Mouse (Mus musculus) midbrain, embryonic 16.5 days (tissue): ENCODE measurements at regions not wholly inside any gene's neighbourhood (a gene's known extent, or its start where the extent isn't known, plus 50 kb on each side); places are given as distances from the start of the nearest gene placed in this dataset.

Experiments
- ATAC-seq: fragments of 200-750 bp; cut with Nextera tagmentation; 2 replicates; pipeline ENCODE4 v1.8.0; 2017; ENCODE audit warnings: moderate TSS enrichment
- H3K27ac ChIP-seq: fragments of 300-500 bp; sonication (generic); 2 replicates; pipeline ENCODE4 v1.5.1; 2014; ENCODE audit warnings: mild to moderate bottlenecking, low read length, mixed read lengths
- H3K27me3 ChIP-seq: fragments of 300-500 bp; sonication (generic); 2 replicates; pipeline ENCODE4 v1.6.1; 2014; ENCODE audit warnings: low read depth, low read length, mixed read lengths; ENCODE audit not compliant: control insufficient read depth, insufficient read depth
- H3K36me3 ChIP-seq: fragments of 300-500 bp; sonication (generic); 2 replicates; pipeline ENCODE4 v1.6.1; 2014; ENCODE audit warnings: mild to moderate bottlenecking, low read length, moderate library complexity, mixed read lengths; ENCODE audit not compliant: control insufficient read depth, insufficient read depth
- H3K4me1 ChIP-seq: fragments of 300-500 bp; sonication (generic); 2 replicates; pipeline ENCODE4 v1.6.1; 2014; ENCODE audit warnings: mild to moderate bottlenecking, low read length, mixed read lengths; ENCODE audit not compliant: control insufficient read depth, insufficient read depth
- H3K4me2 ChIP-seq: fragments of 300-500 bp; sonication (generic); 2 replicates; pipeline ENCODE4 v1.6.1; 2014; ENCODE audit warnings: mild to moderate bottlenecking, low read length, mixed read lengths
- H3K4me3 ChIP-seq: fragments of 300-500 bp; sonication (generic); 2 replicates; pipeline ENCODE4 v1.5.1; 2014; ENCODE audit warnings: low read depth, mild to moderate bottlenecking, low read length, moderate library complexity, mixed read lengths
- H3K9ac ChIP-seq: fragments of 300-500 bp; sonication (generic); 2 replicates; pipeline ENCODE4 v1.6.1; 2014; ENCODE audit warnings: low read depth, low read length, mixed read lengths
- H3K9me3 ChIP-seq: fragments of 300-500 bp; sonication (generic); replicated peaks from 2 replicates; pipeline ENCODE4 v1.6.1; 2014; ENCODE audit warnings: mild to moderate bottlenecking, low read length, mixed read lengths; ENCODE audit not compliant: control insufficient read depth, poor library complexity, severe bottlenecking
- WGBS: fragments of 180-500 bp; shearing (Covaris S2); extraction: QIAGEN DNeasy Blood & Tissue Kit; methylation state at CpG from one replicate; pipeline ENCODE4 v1.1.7; 2014; 5-methylcytosine and 5-hydroxymethylcytosine counted together

DNA sequence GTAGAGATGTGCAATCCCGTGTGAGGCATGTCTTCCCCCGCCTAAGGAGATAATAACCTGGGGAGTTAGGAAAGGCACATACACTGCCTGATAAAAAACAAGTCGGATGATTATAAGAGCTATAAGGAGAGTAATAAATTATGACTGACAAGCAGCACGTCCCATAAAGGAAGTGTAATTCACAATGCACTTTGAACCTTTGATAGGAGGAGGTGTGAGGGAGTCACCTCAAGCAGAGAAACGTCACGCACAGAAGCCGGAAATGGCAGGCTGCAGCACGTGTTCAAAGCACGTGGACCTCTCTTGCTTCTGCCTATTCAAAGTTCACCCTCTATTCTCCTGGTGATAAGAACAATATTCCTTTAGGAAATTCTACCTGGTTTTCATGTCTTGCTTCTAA lies 154.4 kb upstream of the Dyrk2 start:
- ATAC-seq, result no peak
- Histone ChIP-seq H3K9ac (no peak overlapping the region), H3K27ac (no peak overlapping the region), H3K9me3 (no peaks in the 10 kb centered on the region), H3K4me1 (no peaks in the 10 kb centered on the region), H3K36me3 (no peaks in the 10 kb centered on the region), H3K4me2 (no peak overlapping the region), H3K27me3 (no peaks in the 10 kb centered on the region), H3K4me3 (no peak overlapping the region)
- 71% methylated on average over 9 of the region's 9 CpGs for WGBS

DNA sequence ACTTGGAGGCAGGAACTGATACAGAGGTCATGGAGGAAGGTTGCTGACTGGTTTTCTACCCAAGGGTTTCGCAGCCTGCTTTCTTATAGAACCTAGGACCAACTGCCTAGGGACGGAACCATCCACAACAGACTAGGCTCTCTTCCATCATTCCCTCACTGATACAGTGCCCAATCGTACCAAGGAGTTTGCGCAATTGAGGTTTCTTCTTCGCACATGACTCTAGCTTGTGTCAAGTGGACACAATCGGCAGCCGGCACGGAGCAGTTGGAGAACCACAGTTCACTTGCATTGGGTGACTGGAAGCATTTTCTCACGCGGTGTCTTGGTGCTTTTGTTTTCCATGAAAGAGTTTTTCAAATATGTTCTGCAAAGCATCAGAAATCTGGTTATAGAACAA lies 149.1 kb upstream of the Dyrk2 start:
- Histone ChIP-seq H3K36me3 (no peaks in the 10 kb centered on the region), H3K9ac (no peak overlapping the region), H3K4me3 (no peak overlapping the region), H3K27ac (no peak overlapping the region), H3K4me2 (no peak overlapping the region), H3K27me3 (no peaks in the 10 kb centered on the region), H3K9me3 (no peaks in the 10 kb centered on the region), H3K4me1 (no peaks in the 10 kb centered on the region)
- no peak for ATAC-seq
- WGBS, result 92% methylated on average over 10 of the region's 10 CpGs

DNA sequence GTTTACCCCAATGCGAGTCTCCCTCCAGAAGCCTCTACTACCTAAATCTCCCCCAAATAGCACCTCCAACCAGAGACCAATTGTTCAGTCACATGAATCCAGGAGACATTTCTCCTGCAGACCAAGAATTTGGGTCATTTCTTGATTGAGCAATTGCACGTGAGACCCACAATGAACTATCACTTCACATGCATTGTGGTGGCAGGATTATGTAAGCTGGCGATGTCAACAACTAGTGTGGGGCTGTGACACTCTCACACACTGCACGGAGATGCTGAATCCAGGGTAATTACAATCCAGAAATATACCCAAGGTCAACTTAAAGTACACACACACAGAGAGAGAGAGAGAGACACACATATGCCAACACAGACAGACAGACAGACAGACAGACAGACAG lies 148.5 kb upstream of the Dyrk2 start:
- ATAC-seq, result no peak
- Histone ChIP-seq H3K36me3 (no peaks in the 10 kb centered on the region), H3K27ac (no peak overlapping the region), H3K4me3 (no peak overlapping the region), H3K27me3 (no peaks in the 10 kb centered on the region), H3K4me2 (no peak overlapping the region), H3K9me3 (no peaks in the 10 kb centered on the region), H3K9ac (no peak overlapping the region), H3K4me1 (no peaks in the 10 kb centered on the region)
- 91% methylated on average over 4 of the region's 4 CpGs for WGBS

DNA sequence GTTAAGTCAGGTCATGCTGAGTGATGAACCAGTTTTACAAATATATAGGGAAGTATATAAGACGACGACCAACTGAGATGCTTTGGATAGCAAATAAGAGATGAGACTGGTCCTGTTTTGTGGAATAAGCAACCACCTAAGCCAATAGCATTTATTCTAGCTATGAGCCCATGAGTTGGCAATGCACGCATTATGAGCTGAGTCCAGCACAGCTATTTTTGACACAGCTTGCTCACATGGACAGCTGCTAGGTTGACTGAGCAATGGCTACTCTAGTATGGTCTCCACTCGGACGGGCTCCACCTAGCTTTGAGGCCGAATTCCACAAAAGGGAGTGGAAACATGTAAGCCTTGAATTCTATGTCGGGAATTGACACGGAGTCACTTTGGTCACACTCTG lies 146.1 kb upstream of the Dyrk2 start:
- H3K4me2 ChIP-seq, result no peak overlapping the region
- no peak overlapping the region for H3K4me3 ChIP-seq
- H3K27me3 ChIP-seq, result no peaks in the 10 kb centered on the region
- H3K27ac ChIP-seq, result no peak overlapping the region
- H3K36me3 ChIP-seq, result no peaks in the 10 kb centered on the region
- no peaks in the 10 kb centered on the region for H3K4me1 ChIP-seq
- no peaks in the 10 kb centered on the region for H3K9me3 ChIP-seq
- no peak overlapping the region for H3K9ac ChIP-seq
- 89% methylated on average over 8 of the region's 8 CpGs for WGBS
- no peak for ATAC-seq

DNA sequence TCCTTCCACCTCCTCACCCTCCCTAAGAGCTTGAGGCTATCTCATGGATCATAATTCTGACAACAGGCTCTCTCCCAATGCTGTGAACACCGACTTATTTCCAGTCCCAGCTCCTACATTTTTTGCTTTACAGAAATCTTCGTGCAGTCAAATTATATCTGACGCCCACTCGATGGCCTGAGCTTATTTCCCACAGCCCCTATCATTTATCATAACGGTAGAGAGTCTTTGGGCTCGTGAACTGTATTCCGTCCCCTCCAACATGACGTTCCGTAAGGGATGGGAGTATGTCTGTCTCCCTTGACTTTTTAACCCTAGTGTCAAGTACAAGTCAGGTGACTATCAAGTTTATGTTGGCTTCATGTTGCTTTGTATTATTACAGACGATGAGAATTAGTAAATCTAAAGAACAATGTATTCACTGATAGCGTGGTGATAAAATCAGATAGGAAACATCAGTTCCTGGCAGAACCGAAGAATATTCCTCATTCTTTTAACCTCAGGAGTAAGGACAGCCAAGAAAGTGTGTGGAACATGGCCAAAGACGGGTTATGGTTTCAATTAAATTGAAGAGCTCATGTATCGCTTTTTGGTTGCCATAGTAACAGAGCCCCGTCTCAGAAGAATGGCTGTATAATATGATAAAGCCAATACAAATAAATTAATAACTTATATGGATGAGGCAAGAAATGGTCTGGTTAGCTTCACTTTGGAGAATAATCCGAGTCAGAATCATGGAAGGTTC lies 145.5 kb upstream of the Dyrk2 start:
- H3K4me1 ChIP-seq, result no peaks in the 10 kb centered on the region
- H3K9me3 ChIP-seq, result no peaks in the 10 kb centered on the region
- no peak overlapping the region for H3K9ac ChIP-seq
- H3K27ac ChIP-seq, result no peak overlapping the region
- H3K36me3 ChIP-seq, result no peaks in the 10 kb centered on the region
- ATAC-seq, result no peak
- WGBS, result 78% methylated on average over 16 of the region's 16 CpGs
- H3K4me2 ChIP-seq, result no peak overlapping the region
- H3K4me3 ChIP-seq, result no peak overlapping the region
- no peaks in the 10 kb centered on the region for H3K27me3 ChIP-seq

DNA sequence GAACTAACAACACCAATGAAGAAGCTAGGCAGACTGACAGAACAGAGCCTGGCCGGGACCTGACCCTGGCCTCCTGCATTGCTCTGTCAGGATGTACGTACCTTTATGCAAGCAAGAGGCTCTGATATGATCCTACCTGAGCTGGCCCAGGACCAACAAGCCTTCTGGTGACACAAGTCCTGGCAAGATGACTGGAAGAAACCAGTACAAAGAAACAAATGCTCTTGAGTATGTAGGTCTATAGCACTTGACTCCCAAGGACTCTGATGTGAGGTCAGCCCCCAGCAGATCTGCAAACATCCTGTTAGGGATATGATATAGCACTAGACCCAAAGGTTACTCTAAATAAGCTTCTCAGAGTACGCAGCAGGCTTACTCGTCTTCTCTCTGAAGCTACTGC lies 144.7 kb upstream of the Dyrk2 start:
- Histone ChIP-seq H3K27ac (no peak overlapping the region), H3K9ac (no peak overlapping the region), H3K36me3 (no peaks in the 10 kb centered on the region), H3K9me3 (no peaks in the 10 kb centered on the region), H3K27me3 (no peaks in the 10 kb centered on the region), H3K4me1 (no peaks in the 10 kb centered on the region), H3K4me2 (no peak overlapping the region), H3K4me3 (no peak overlapping the region)
- 90% methylated on average over 4 of the region's 4 CpGs for WGBS
- no peak for ATAC-seq

DNA sequence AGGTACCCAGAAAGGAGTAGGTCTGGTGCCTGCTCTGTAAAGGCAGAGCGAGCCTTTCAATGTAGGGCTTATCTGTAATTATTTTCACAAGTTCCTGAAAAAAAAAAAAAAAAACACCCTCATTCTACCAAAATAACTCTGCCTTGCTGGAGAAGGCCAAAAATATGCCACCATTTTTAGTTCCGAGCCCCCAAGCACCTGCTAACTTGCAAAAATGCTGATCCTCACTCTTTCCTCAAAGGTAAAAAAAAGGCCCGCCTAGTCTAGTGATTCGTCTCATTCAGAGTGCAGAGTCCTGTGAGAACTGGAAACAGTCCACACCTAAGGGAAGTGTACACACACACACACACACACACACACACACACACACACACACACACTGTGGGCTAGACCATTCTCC lies 143.7 kb upstream of the Dyrk2 start:
- no peaks in the 10 kb centered on the region for H3K36me3 ChIP-seq
- WGBS, result 78% methylated on average over 4 of the region's 4 CpGs
- H3K4me1 ChIP-seq, result no peaks in the 10 kb centered on the region
- H3K4me3 ChIP-seq, result no peak overlapping the region
- no peaks in the 10 kb centered on the region for H3K9me3 ChIP-seq
- H3K9ac ChIP-seq, result no peak overlapping the region
- no peaks in the 10 kb centered on the region for H3K27me3 ChIP-seq
- H3K27ac ChIP-seq, result no peak overlapping the region
- no peak overlapping the region for H3K4me2 ChIP-seq
- no peak for ATAC-seq

DNA sequence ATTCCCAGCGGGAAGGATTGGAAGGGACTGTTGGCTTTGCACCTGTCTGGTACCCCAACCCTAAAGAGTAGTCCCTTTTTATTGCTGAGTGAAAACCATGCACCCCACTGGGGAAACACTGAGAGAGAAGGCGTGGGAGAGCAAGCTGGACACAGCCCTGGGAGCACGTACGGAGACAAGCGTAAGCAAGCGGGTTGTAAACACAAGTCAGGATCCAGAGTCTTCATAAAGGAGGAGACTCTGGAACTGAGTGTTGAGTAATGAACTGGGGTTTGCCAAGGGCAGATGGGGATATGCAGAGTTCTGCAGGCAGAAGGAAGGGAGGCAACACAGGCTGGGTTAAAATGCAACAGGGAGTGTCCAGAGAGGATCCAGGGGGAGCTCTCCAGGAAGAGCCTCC lies 141.5 kb upstream of the Dyrk2 start:
- H3K9me3 ChIP-seq, result no peaks in the 10 kb centered on the region
- 82% methylated on average over 6 of the region's 6 CpGs for WGBS

DNA sequence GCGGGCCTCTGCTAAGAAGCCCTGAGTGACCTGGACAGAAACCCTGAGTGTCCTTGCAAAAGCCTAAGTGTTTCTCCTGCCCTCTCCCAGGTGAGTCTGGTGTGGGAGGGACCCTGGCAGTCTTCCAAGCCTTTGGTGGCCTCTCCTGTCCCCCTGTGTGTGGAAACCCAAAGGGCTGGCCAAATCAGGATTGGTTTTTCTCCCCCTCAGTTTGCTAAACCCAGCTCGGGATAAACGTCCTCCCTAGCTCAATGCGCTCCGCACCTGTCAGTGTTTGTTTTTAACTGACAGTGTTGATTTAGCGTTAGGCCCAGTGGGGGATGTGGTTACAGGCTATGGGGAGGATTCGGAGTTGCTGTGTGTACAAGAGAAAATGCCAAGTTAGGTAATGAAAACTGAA lies 140.9 kb upstream of the Dyrk2 start:
- Histone ChIP-seq H3K4me3 (no peak overlapping the region), H3K9me3 (no peaks in the 10 kb centered on the region), H3K27ac (no peak overlapping the region), H3K27me3 (no peaks in the 10 kb centered on the region), H3K4me2 (no peak overlapping the region), H3K36me3 (no peaks in the 10 kb centered on the region), H3K9ac (no peak overlapping the region), H3K4me1 (no peaks in the 10 kb centered on the region)
- no peak for ATAC-seq
- WGBS, result 48% methylated on average over 7 of the region's 7 CpGs

More for the DNA sequence above, 141.5 kb upstream of the Dyrk2 start:
- H3K4me1 ChIP-seq, result no peaks in the 10 kb centered on the region
- H3K4me2 ChIP-seq, result no peak overlapping the region
- H3K36me3 ChIP-seq, result no peaks in the 10 kb centered on the region
- no peaks in the 10 kb centered on the region for H3K27me3 ChIP-seq
- no peak for ATAC-seq
- no peak overlapping the region for H3K27ac ChIP-seq
- no peak overlapping the region for H3K4me3 ChIP-seq
- H3K9ac ChIP-seq, result no peak overlapping the region
